Mouse (Mus musculus) MEL (cell line): Measurements from ENCODE around the gene Ak5. TPM values are rescaled to one million over a fixed set of nuclear protein-coding genes. Genes with fewer than 3 reads are reported as not detected.
"Not testable (repeated sequence)": the region's sequence is repeated elsewhere in the genome, so short reads cannot be mapped to it uniquely, and the experiment has no call there.

Experiments
- DNase-seq: peaks from one replicate; pipeline ENCODE4 v3.0.0; 2011; ENCODE audit warnings: low read depth, low spot score
- H3K27ac ChIP-seq: 2 replicates; pipeline ENCODE4 v1.5.1; 2012; ENCODE audit warnings: low read depth, mild to moderate bottlenecking, control low read depth, low read length, moderate library complexity; ENCODE audit not compliant: control insufficient read depth
- H3K27me3 ChIP-seq, 2 experiments: fragments of 150-350 bp in 1 of 2; sonication (generic) in 1 of 2; 2 replicates each; pipeline ENCODE4 v1.6.1; 2012; ENCODE audit warnings: low read length in 2 of 2, mild to moderate bottlenecking in 2 of 2, improper control_type of control experiment in 1 of 2, moderate library complexity in 1 of 2; ENCODE audit not compliant: insufficient read depth in 2 of 2, control insufficient read depth in 1 of 2
- H3K36me3 ChIP-seq, 2 experiments: 2 replicates each; pipeline ENCODE4 v1.6.1; 2012 to 2014; ENCODE audit warnings: low read length in 2 of 2, improper control_type of control experiment in 1 of 2, inconsistent platforms in 1 of 2, mild to moderate bottlenecking in 1 of 2; ENCODE audit not compliant: insufficient read depth in 2 of 2, control insufficient read depth in 1 of 2
- H3K4me1 ChIP-seq, 2 experiments: fragments of 150-350 bp in 1 of 2; sonication (generic) in 1 of 2; 2 replicates each; pipeline ENCODE4 v1.6.1; 2012; ENCODE audit warnings: low read length in 2 of 2, improper control_type of control experiment in 1 of 2, mild to moderate bottlenecking in 1 of 2; ENCODE audit not compliant: insufficient read depth in 2 of 2, control insufficient read depth in 1 of 2
- H3K4me3 ChIP-seq, 2 experiments: fragments of 150-350 bp in 1 of 2; sonication (generic) in 1 of 2; 2 replicates each; pipeline ENCODE4 v1.5.1; 2012; ENCODE audit warnings: low read depth in 2 of 2, low read length in 2 of 2, mild to moderate bottlenecking in 2 of 2, moderate library complexity in 2 of 2, control low read depth in 1 of 2, improper control_type of control experiment in 1 of 2; ENCODE audit not compliant: control insufficient read depth in 1 of 2, insufficient read depth in 1 of 2
- H3K79me2 ChIP-seq: 2 replicates; pipeline ENCODE4 v1.6.1; 2012; ENCODE audit warnings: mild to moderate bottlenecking, low read length, moderate library complexity; ENCODE audit not compliant: control insufficient read depth, poor library complexity, insufficient read depth
- H3K9ac ChIP-seq: 2 replicates; pipeline ENCODE4 v1.6.1; 2012; ENCODE audit warnings: low read depth, mild to moderate bottlenecking, control low read depth, low read length, moderate library complexity; ENCODE audit not compliant: control insufficient read depth, poor library complexity, severe bottlenecking
- H3K9me3 ChIP-seq: fragments of 150-350 bp; sonication (generic); replicated peaks from 2 replicates; pipeline ENCODE4 v1.6.1; 2012; ENCODE audit warnings: mild to moderate bottlenecking, low read length, improper control_type of control experiment, moderate library complexity; ENCODE audit not compliant: insufficient read depth
- BHLHE40 ChIP-seq: IDR thresholded peaks from 2 replicates; pipeline ENCODE4 v1.6.1; 2012; ENCODE audit warnings: low read depth, mild to moderate bottlenecking, inconsistent platforms, low read length, improper control_type of control experiment, borderline replicate concordance
- CTCF ChIP-seq, 3 experiments: IDR thresholded peaks in 2 of 3; conservative IDR thresholded peaks in 1 of 3; 2 replicates each; pipeline ENCODE4 v1.5.1; 2011 to 2012; ENCODE audit warnings: low read length in 3 of 3, low read depth in 2 of 3, mild to moderate bottlenecking in 2 of 3, improper control_type of control experiment in 1 of 3, inconsistent platforms in 1 of 3, mixed read lengths in 1 of 3, moderate library complexity in 1 of 3; ENCODE audit not compliant: control insufficient read depth in 1 of 3, insufficient read depth in 1 of 3, poor library complexity in 1 of 3, severe bottlenecking in 1 of 3
- ETS1 ChIP-seq: IDR thresholded peaks from 2 replicates; pipeline ENCODE4 v1.6.1; 2012; ENCODE audit warnings: low read depth, mild to moderate bottlenecking, inconsistent platforms, low read length, improper control_type of control experiment, moderate library complexity
- KAT2A ChIP-seq: conservative IDR thresholded peaks from 2 replicates; pipeline ENCODE4 v1.6.1; 2012; ENCODE audit warnings: low read depth, low read length, improper control_type of control experiment, inconsistent platforms
- MAFK ChIP-seq: IDR thresholded peaks from 2 replicates; pipeline ENCODE4 v1.6.1; 2011; ENCODE audit warnings: low read depth, mild to moderate bottlenecking, low read length, improper control_type of control experiment, borderline replicate concordance
- MAX ChIP-seq: IDR thresholded peaks from 2 replicates; pipeline ENCODE4 v1.6.1; 2011; ENCODE audit warnings: low read length, improper control_type of control experiment
- MYB ChIP-seq: IDR thresholded peaks from 2 replicates; pipeline ENCODE4 v1.6.1; 2011; ENCODE audit warnings: mild to moderate bottlenecking, low read depth, low read length, improper control_type of control experiment
- SIN3A ChIP-seq: IDR thresholded peaks from 2 replicates; pipeline ENCODE4 v1.6.1; 2012; ENCODE audit warnings: low read length, improper control_type of control experiment, inconsistent platforms
- TAL1 ChIP-seq: IDR thresholded peaks from 2 replicates; pipeline ENCODE4 v1.6.1; 2012; ENCODE audit warnings: mild to moderate bottlenecking, inconsistent platforms, low read length, moderate library complexity, mixed read lengths
- UBTF ChIP-seq: IDR thresholded peaks from 2 replicates; pipeline ENCODE4 v1.6.1; 2012; ENCODE audit warnings: low read depth, mild to moderate bottlenecking, inconsistent platforms, low read length, improper control_type of control experiment, moderate library complexity, borderline replicate concordance; ENCODE audit not compliant: insufficient read depth
- ZNF384 ChIP-seq: IDR thresholded peaks from 2 replicates; pipeline ENCODE4 v1.6.1; 2012; ENCODE audit warnings: low read depth, mild to moderate bottlenecking, inconsistent platforms, low read length, improper control_type of control experiment
- polyA plus RNA-seq, 2 experiments: library from polyadenylated mRNA; stranded (reverse) in 1 of 2; unstranded in 1 of 2; fragments of >175 nt in 1 of 2; fragments of >200 nt in 1 of 2; gene quantifications; 2 replicates each; pipeline versions ENCODE4 v1.2.1 to v1.2.4; 2012; ENCODE audit warnings: low replicate concordance in 2 of 2, low read depth in 1 of 2; ENCODE audit not compliant: insufficient read length in 2 of 2, insufficient read depth in 1 of 2, missing spikeins in 1 of 2
- total RNA-seq: library from RNA; depleted of rRNA; stranded (reverse); fragments of 300-350 nt; gene quantifications from 2 replicates; pipeline ENCODE4 v1.2.3, GENCODE M21; 2012

Ak5 gene
- total and polyA plus RNA-seq, 3 experiments, result 0.06 to 0.31 TPM; not detected in 1

- TF ChIP-seq BHLHE40 (no peak), MAFK (peak; percentile 86), TAL1 (no peak)
Observed at GRCm38 (mm10) chr3:152583033-152583432, 85.1 kb downstream of the Ak5 start.

DNA sequence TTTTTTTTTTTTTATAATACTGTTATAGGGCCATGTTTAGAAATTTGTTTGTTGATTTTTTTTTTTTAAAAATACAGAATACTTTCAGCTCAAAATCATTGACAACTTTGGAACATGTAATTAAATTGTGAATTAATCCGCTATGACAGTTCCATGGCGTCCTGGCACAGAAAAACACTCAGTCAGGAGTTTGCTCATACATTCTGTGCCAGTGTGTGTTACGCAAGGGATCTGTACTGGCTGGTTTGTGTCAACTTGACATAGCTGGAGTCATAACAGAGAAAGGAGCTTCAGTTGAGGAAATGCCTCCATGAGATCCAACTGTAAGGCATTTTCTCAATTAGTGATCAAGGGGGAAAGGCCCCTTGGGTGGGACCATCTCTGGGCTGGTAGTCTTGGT is 86.3 kb downstream of the Ak5 start:
- not testable (repeated sequence) for H3K27me3 ChIP-seq, H3K36me3 ChIP-seq

More at GRCm38 (mm10) chr3:152583033-152583432, 85.1 kb downstream of the Ak5 start:
- Histone ChIP-seq H3K27ac (no peak overlapping the region), H3K27me3 (peaks cover 2 to 4% of the 10 kb centered on the region in 2 experiments; a peak in 3 of 4 replicates), H3K36me3 (no peaks in the 10 kb centered on the region; a peak in 1 of 4 replicates), H3K79me2 (no peaks in the 10 kb centered on the region), H3K4me1 (peaks cover 0 to 7% of the 10 kb centered on the region in 2 experiments; a peak in 2 of 4 replicates), H3K9ac (no peak overlapping the region), H3K9me3 (no peaks in the 10 kb centered on the region), H3K4me3 (no peak overlapping the region)
- DNase-seq, result no peak

GRCm38 (mm10) chr3:152579984-152580591 is 88.1 kb downstream of the Ak5 start:
- Histone ChIP-seq H3K9me3 (no peaks in the 10 kb centered on the region), H3K4me1 (peaks cover 0 to 7% of the 10 kb centered on the region in 2 experiments; a peak in 2 of 4 replicates), H3K79me2 (no peaks in the 10 kb centered on the region), H3K27me3 (peaks cover 0 to 2% of the 10 kb centered on the region in 2 experiments; a peak in 1 of 4 replicates), H3K27ac (no peak overlapping the region), H3K36me3 (no peaks in the 10 kb centered on the region; a peak in 1 of 4 replicates), H3K9ac (no peak overlapping the region), H3K4me3 (no peak overlapping the region)
- no peak for DNase-seq
- no peak for TF ChIP-seq ZNF384

More for the DNA sequence above, 86.3 kb downstream of the Ak5 start:
- not testable (repeated sequence) for H3K9ac ChIP-seq, DNase-seq, H3K4me1 ChIP-seq, H3K9me3 ChIP-seq, H3K27ac ChIP-seq, H3K79me2 ChIP-seq, H3K4me3 ChIP-seq

DNA sequence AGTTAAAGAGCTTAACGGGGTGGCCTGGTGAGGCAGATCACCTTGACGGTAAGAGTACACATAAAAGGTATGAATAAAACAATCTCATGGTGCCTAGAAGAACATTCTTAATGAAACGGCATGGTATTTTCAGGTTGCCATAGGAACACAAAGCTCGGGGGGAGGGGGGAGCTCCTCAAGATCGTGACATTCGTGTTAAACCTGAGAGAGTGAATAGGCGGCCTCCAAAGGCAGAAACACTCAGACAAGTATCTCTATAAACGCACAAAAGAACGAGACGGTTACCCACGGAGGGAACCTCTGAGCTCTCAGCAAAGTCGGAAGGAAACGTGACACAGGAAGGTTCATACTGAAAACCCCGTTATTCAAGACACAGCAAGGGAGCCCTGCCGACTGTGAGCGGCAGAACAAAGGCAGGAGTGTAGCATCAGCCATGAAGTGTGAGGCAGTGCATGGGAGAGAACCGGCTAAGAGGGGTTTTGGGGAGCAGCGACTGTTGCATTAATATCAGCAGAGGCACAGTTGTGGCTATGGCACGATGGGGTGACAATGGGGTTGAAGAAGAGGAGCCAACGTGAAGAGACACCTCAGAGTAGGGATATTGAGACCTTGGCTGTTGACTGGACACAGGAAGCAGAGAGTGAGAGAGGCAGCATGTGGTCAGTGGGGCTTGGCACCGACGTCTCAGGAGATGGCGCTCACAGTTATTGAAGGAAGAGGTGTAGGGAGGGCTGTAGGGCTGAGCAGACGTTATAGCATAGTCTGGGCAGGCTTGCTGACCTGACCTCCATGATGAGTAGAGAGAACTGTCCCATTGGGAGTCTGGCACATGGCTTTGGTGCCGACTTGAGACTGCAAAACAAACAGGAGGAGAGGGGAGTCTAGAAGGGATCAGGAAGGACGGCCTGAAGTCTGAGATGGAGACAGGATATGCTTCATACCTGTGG is 89.6 kb downstream of the Ak5 start:
- no peak for DNase-seq
- H3K36me3 ChIP-seq, result no peaks in the 10 kb centered on the region; a peak in 1 of 4 replicates
- H3K9ac ChIP-seq, result no peak overlapping the region
- TF ChIP-seq UBTF (no peak), SIN3A (no peak), CTCF (IDR thresholded peaks at IDR 0.05 in 2 of 3, conservative IDR thresholded peaks at IDR 0.05 in 1 of 3; ENCODE audit: control insufficient read depth in 1 of 3, insufficient read depth in 1 of 3, low read depth in 2 of 3, low read length in 3 of 3, poor library complexity in 1 of 3, severe bottlenecking in 1 of 3) (no peak), MYB (no peak), BHLHE40 (no peak), ZNF384 (no peak), KAT2A (no peak), ETS1 (no peak), MAX (no peak)
- no peak overlapping the region for H3K27ac ChIP-seq
- H3K4me3 ChIP-seq, result no peak overlapping the region
- peaks cover 0 to 7% of the 10 kb centered on the region in 2 experiments; a peak in 2 of 4 replicates for H3K4me1 ChIP-seq
- H3K27me3 ChIP-seq, result no peaks in the 10 kb centered on the region
- no peaks in the 10 kb centered on the region for H3K9me3 ChIP-seq
- H3K79me2 ChIP-seq, result no peaks in the 10 kb centered on the region
